Mouse (Mus musculus): Measurements from ENCODE around the gene Fads2. TPM values are rescaled to one million over a fixed set of nuclear protein-coding genes. Genes with fewer than 3 reads are reported as not detected.

Fads2 gene
- polyA plus RNA-seq, 1 experiment from 2014 or later: 71.4 TPM

GRCm38 (mm10) chr19:10055783-10056660, 45.5 kb downstream of the Fads2 start:
- no peak overlapping the region for H3K9ac ChIP-seq (ENCODE audit: low read length)
- H3K36me3 ChIP-seq (ENCODE audit: control insufficient read depth, insufficient read depth, low read length): peaks cover 33% of the 10 kb centered on the region
- H3K4me3 ChIP-seq (ENCODE audit: low read depth, low read length): no peak overlapping the region
- no peak for DNase-seq (ENCODE audit: low spot score)
- peaks cover 2% of the 10 kb centered on the region; the same call in 1 of the 2 replicates for H3K4me1 ChIP-seq (replicated peaks; ENCODE audit: control insufficient read depth, insufficient read depth, low read length)
- H3K9me3 ChIP-seq (ENCODE audit: control insufficient read depth, low read length): no peaks in the 10 kb centered on the region
- ATAC-seq (replicated peaks; ENCODE audit: low FRiP score, low TSS enrichment, low read depth): no peak
- H3K27me3 ChIP-seq (replicated peaks; ENCODE audit: control insufficient read depth, insufficient read depth, low read length): no peaks in the 10 kb centered on the region
- WGBS: 84% methylated on average over 22 of the region's 22 CpGs
- H3K4me2 ChIP-seq (ENCODE audit: low read length): no peak overlapping the region
- H3K27ac ChIP-seq (ENCODE audit: low read depth): no peak overlapping the region

- Histone ChIP-seq H3K9ac (ENCODE audit: low read length) (no peak overlapping the region), H3K4me3 (ENCODE audit: low read depth, low read length) (no peak overlapping the region), H3K4me1 (replicated peaks; ENCODE audit: control insufficient read depth, insufficient read depth, low read length) (no peaks in the 10 kb centered on the region), H3K27me3 (replicated peaks; ENCODE audit: control insufficient read depth, insufficient read depth, low read length) (no peaks in the 10 kb centered on the region), H3K4me2 (ENCODE audit: low read length) (no peak overlapping the region), H3K9me3 (ENCODE audit: control insufficient read depth, low read length) (no peaks in the 10 kb centered on the region), H3K36me3 (ENCODE audit: control insufficient read depth, insufficient read depth, low read length) (peaks cover 30% of the 10 kb centered on the region), H3K27ac (ENCODE audit: low read depth) (no peak overlapping the region)
- no peak for ATAC-seq (replicated peaks; ENCODE audit: low FRiP score, low TSS enrichment, low read depth)
- DNase-seq (ENCODE audit: low spot score): no peak
- WGBS: 80% methylated on average over 3 of the region's 3 CpGs
Measured at GRCm38 (mm10) chr19:10055261-10055660, 46.3 kb downstream of the Fads2 start.

DNA sequence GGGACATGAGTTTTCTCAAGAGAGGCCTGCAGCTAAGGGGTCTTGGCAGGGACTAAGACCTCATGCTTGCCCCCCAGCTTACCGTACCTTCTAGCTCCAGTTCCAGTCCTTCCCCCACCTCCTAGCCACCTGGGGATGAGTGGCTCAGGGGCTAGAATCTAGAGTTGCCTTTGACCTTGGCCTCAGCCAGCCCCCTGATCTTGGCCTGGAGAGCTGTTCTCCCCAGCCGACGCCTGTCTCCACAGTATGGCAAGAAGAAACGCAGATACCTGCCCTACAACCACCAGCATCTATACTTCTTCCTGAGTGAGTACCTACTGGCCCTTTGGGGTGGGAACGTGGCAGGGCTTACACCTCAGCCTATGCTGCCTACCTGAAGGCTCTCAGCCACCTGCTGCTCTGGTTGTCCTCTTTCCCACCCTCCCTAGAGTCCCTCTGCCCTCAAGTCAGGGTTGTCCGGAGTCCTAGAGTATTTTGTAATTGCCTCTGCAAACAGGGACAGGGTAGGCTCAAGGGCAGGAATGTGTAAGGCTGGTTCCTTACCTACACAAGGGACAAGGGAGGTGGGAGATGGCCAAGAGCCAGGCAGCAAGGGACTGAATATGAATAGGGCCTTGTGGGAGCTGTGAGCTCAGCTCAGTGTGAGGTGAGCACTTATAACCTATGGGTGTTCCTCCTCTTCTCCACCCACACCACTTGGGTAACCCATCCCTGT, 47.0 kb downstream of the Fads2 start:
- H3K36me3 ChIP-seq (ENCODE audit: control insufficient read depth, insufficient read depth, low read length): peaks cover 30% of the 10 kb centered on the region

GRCm38 (mm10) chr19:10053692-10054260, 47.8 kb downstream of the Fads2 start:
- 92% methylated on average over 10 of the region's 10 CpGs for WGBS
- ATAC-seq (replicated peaks; ENCODE audit: low FRiP score, low TSS enrichment, low read depth): no peak

More for the DNA sequence above, 47.0 kb downstream of the Fads2 start:
- DNase-seq (ENCODE audit: low spot score): no peak
- H3K27me3 ChIP-seq (replicated peaks; ENCODE audit: control insufficient read depth, insufficient read depth, low read length): no peaks in the 10 kb centered on the region
- no peak overlapping the region for H3K4me3 ChIP-seq (ENCODE audit: low read depth, low read length)
- no peak for ATAC-seq (replicated peaks; ENCODE audit: low FRiP score, low TSS enrichment, low read depth)
- H3K9ac ChIP-seq (ENCODE audit: low read length): no peak overlapping the region
- no peaks in the 10 kb centered on the region for H3K9me3 ChIP-seq (ENCODE audit: control insufficient read depth, low read length)
- no peak overlapping the region for H3K4me2 ChIP-seq (ENCODE audit: low read length)
- whole genome bisulfite sequencing: 85% methylated on average over 6 of the region's 6 CpGs
- 0 out of 2 replicates have a peak, but pooled peaks cover 1% of the 10 kb centered on the region for H3K4me1 ChIP-seq (replicated peaks; ENCODE audit: control insufficient read depth, insufficient read depth, low read length)
- H3K27ac ChIP-seq (ENCODE audit: low read depth): no peak overlapping the region

GRCm38 (mm10) chr19:10052698-10053097, 48.8 kb downstream of the Fads2 start:
- no peak overlapping the region for H3K4me3 ChIP-seq (ENCODE audit: low read depth, low read length)
- peaks cover 6% of the 10 kb centered on the region; the same call in 1 of the 2 replicates for H3K4me1 ChIP-seq (replicated peaks; ENCODE audit: control insufficient read depth, insufficient read depth, low read length)
- H3K9ac ChIP-seq (ENCODE audit: low read length): no peak overlapping the region
- H3K27ac ChIP-seq (ENCODE audit: low read depth): no peak overlapping the region
- no peaks in the 10 kb centered on the region for H3K27me3 ChIP-seq (replicated peaks; ENCODE audit: control insufficient read depth, insufficient read depth, low read length)
- H3K4me2 ChIP-seq (ENCODE audit: low read length): no peak overlapping the region
- ATAC-seq (replicated peaks; ENCODE audit: low FRiP score, low TSS enrichment, low read depth) (no peak), DNase-seq (ENCODE audit: low spot score) (no peak)
- H3K36me3 ChIP-seq (ENCODE audit: control insufficient read depth, insufficient read depth, low read length): peaks cover 27% of the 10 kb centered on the region
- 93% methylated on average over 4 of the region's 4 CpGs for WGBS
- no peaks in the 10 kb centered on the region for H3K9me3 ChIP-seq (ENCODE audit: control insufficient read depth, low read length)

More at GRCm38 (mm10) chr19:10053692-10054260, 47.8 kb downstream of the Fads2 start:
- Histone ChIP-seq H3K27me3 (replicated peaks; ENCODE audit: control insufficient read depth, insufficient read depth, low read length) (no peaks in the 10 kb centered on the region), H3K27ac (ENCODE audit: low read depth) (no peak overlapping the region), H3K9me3 (ENCODE audit: control insufficient read depth, low read length) (no peaks in the 10 kb centered on the region), H3K4me1 (replicated peaks; ENCODE audit: control insufficient read depth, insufficient read depth, low read length) (peaks cover 6% of the 10 kb centered on the region; the same call in 1 of the 2 replicates), H3K36me3 (ENCODE audit: control insufficient read depth, insufficient read depth, low read length) (peaks cover 30% of the 10 kb centered on the region), H3K4me3 (ENCODE audit: low read depth, low read length) (no peak overlapping the region), H3K9ac (ENCODE audit: low read length) (no peak overlapping the region), H3K4me2 (ENCODE audit: low read length) (no peak overlapping the region)
- no peak for DNase-seq (ENCODE audit: low spot score)

- H3K4me2 ChIP-seq (ENCODE audit: low read length): no peak overlapping the region
- 69% methylated on average over 2 of the region's 2 CpGs for WGBS
- no peak overlapping the region for H3K4me3 ChIP-seq (ENCODE audit: low read depth, low read length)
- H3K27me3 ChIP-seq (replicated peaks; ENCODE audit: control insufficient read depth, insufficient read depth, low read length): no peaks in the 10 kb centered on the region
- ATAC-seq (replicated peaks; ENCODE audit: low FRiP score, low TSS enrichment, low read depth): peak; percentile 30; the same call in 1 of the 2 replicates
- no peak for DNase-seq (ENCODE audit: low spot score)
- peaks cover 22% of the 10 kb centered on the region for H3K36me3 ChIP-seq (ENCODE audit: control insufficient read depth, insufficient read depth, low read length)
- H3K9ac ChIP-seq (ENCODE audit: low read length): no peak overlapping the region
- H3K4me1 ChIP-seq (replicated peaks; ENCODE audit: control insufficient read depth, insufficient read depth, low read length): peaks cover 6% of the 10 kb centered on the region
- no peaks in the 10 kb centered on the region for H3K9me3 ChIP-seq (ENCODE audit: control insufficient read depth, low read length)
- H3K27ac ChIP-seq (ENCODE audit: low read depth): no peak overlapping the region
Measured at GRCm38 (mm10) chr19:10050438-10050837, 51.1 kb downstream of the Fads2 start.

- Histone ChIP-seq H3K36me3 (ENCODE audit: control insufficient read depth, insufficient read depth, low read length) (peaks cover 14% of the 10 kb centered on the region), H3K27me3 (replicated peaks; ENCODE audit: control insufficient read depth, insufficient read depth, low read length) (no peaks in the 10 kb centered on the region), H3K4me2 (ENCODE audit: low read length) (no peak overlapping the region), H3K4me1 (replicated peaks; ENCODE audit: control insufficient read depth, insufficient read depth, low read length) (peaks cover 6% of the 10 kb centered on the region), H3K27ac (ENCODE audit: low read depth) (no peak overlapping the region), H3K9me3 (ENCODE audit: control insufficient read depth, low read length) (no peaks in the 10 kb centered on the region), H3K4me3 (ENCODE audit: low read depth, low read length) (no peak overlapping the region), H3K9ac (ENCODE audit: low read length) (no peak overlapping the region)
- ATAC-seq (replicated peaks; ENCODE audit: low FRiP score, low TSS enrichment, low read depth): no peak
- no peak for DNase-seq (ENCODE audit: low spot score)
Measured at GRCm38 (mm10) chr19:10049533-10049932, 52.0 kb downstream of the Fads2 start.

- Histone ChIP-seq H3K4me1 (replicated peaks; ENCODE audit: control insufficient read depth, insufficient read depth, low read length) (peaks cover 13% of the 10 kb centered on the region), H3K27ac (ENCODE audit: low read depth) (no peak overlapping the region), H3K4me3 (ENCODE audit: low read depth, low read length) (no peak overlapping the region), H3K9me3 (ENCODE audit: control insufficient read depth, low read length) (no peaks in the 10 kb centered on the region), H3K4me2 (ENCODE audit: low read length) (no peak overlapping the region), H3K27me3 (replicated peaks; ENCODE audit: control insufficient read depth, insufficient read depth, low read length) (no peaks in the 10 kb centered on the region), H3K36me3 (ENCODE audit: control insufficient read depth, insufficient read depth, low read length) (no peaks in the 10 kb centered on the region), H3K9ac (ENCODE audit: low read length) (no peak overlapping the region)
- no peak for DNase-seq (ENCODE audit: low spot score)
- 43% methylated on average over 3 of the region's 3 CpGs for WGBS
- ATAC-seq (replicated peaks; ENCODE audit: low FRiP score, low TSS enrichment, low read depth): no peak
Measured at GRCm38 (mm10) chr19:10046983-10047382, 54.6 kb downstream of the Fads2 start.
